In genomic region chrX:9742518-9742917, GRCm38 (mm10) we compare ENCODE assay signal across 36 mouse cellular contexts.
"Had no signal": no experiment of that assay in that cellular context is flagged by ENCODE, and none has a peak within 500 bp of the region (broad histone marks: within the 10 kb centered on the region; RNA-seq: fewer than 3 reads in every experiment).

No protein-coding gene starts in this region.

- H3K27me3 ChIP-seq: heart, embryonic 12.5 days; heart, embryonic 13.5 days; heart, embryonic 15.5 days; hindbrain, embryonic 12.5 days; hindbrain, embryonic 13.5 days; hindbrain, embryonic 15.5 days; intestine, embryonic 15.5 days; kidney, embryonic 15.5 days had no signal

- H3K4me1 ChIP-seq: heart, embryonic 10.5 days; heart, embryonic 12.5 days; heart, embryonic 13.5 days; heart, embryonic 15.5 days; hindbrain, embryonic 10.5 days; hindbrain, embryonic 12.5 days; hindbrain, embryonic 13.5 days; hindbrain, embryonic 15.5 days; intestine, embryonic 15.5 days; kidney, embryonic 15.5 days had no signal

- H3K4me2 ChIP-seq: heart, embryonic 11.5 days; heart, embryonic 12.5 days; heart, embryonic 13.5 days; heart, embryonic 15.5 days; hindbrain, embryonic 12.5 days; hindbrain, embryonic 13.5 days; hindbrain, embryonic 14.5 days; hindbrain, embryonic 15.5 days; intestine, embryonic 15.5 days; kidney, embryonic 15.5 days had no signal

- H3K36me3 ChIP-seq: heart, embryonic 10.5 days; heart, embryonic 12.5 days; heart, embryonic 13.5 days; heart, embryonic 15.5 days; hindbrain, embryonic 10.5 days; hindbrain, embryonic 12.5 days; hindbrain, embryonic 13.5 days; hindbrain, embryonic 15.5 days; intestine, embryonic 15.5 days; kidney, embryonic 15.5 days had no signal

- DNase-seq: heart, postnatal 10 days; heart, postnatal 14 days; heart, postnatal 36 days; heart, postnatal 4 days; kidney, adult 11 months; kidney, adult 18-20 months; kidney, adult 2 months; kidney, adult 8-10 months; kidney, adult 9 months; kidney, postnatal 10 days; kidney, postnatal 14 days; kidney, postnatal 25 days; kidney, postnatal 36 days; kidney, postnatal 4 days; layer of hippocampus, adult 9-11 months; layer of hippocampus, postnatal 36 days had no signal

- H3K9me3 ChIP-seq: heart, embryonic 10.5 days; heart, embryonic 12.5 days; heart, embryonic 13.5 days; heart, embryonic 15.5 days; hindbrain, embryonic 10.5 days; hindbrain, embryonic 12.5 days; hindbrain, embryonic 13.5 days; hindbrain, embryonic 15.5 days; intestine, embryonic 15.5 days; kidney, embryonic 15.5 days had no signal

- ATAC-seq: hindbrain, embryonic 16.5 days; hindbrain, postnatal 0 days; inflammation-experienced regulatory T-cells, adult 6 months; intestine, embryonic 15.5 days; intestine, embryonic 16.5 days; intestine, postnatal 0 days had no signal

- H3K9ac ChIP-seq: heart, embryonic 12.5 days; heart, embryonic 13.5 days; heart, embryonic 15.5 days; hindbrain, embryonic 12.5 days; hindbrain, embryonic 13.5 days; hindbrain, embryonic 14.5 days; hindbrain, embryonic 15.5 days; intestine, embryonic 15.5 days; kidney, embryonic 15.5 days had no signal

- H3K4me3 ChIP-seq: heart, embryonic 10.5 days; heart, embryonic 12.5 days; heart, embryonic 13.5 days; heart, embryonic 15.5 days; hindbrain, embryonic 10.5 days; hindbrain, embryonic 12.5 days; hindbrain, embryonic 13.5 days; hindbrain, embryonic 15.5 days; intestine, embryonic 15.5 days; kidney, embryonic 15.5 days; layer of hippocampus, adult 2 months; left cerebral cortex, adult 2 months had no signal

- H3K27ac ChIP-seq: heart, embryonic 10.5 days; heart, embryonic 13.5 days; heart, embryonic 15.5 days; hindbrain, embryonic 10.5 days; hindbrain, embryonic 12.5 days; hindbrain, embryonic 13.5 days; hindbrain, embryonic 14.5 days; hindbrain, embryonic 15.5 days; hindbrain, postnatal 0 days; intestine, embryonic 15.5 days; kidney, embryonic 15.5 days; kidney, postnatal 0 days; layer of hippocampus, adult 2 months; left cerebral cortex, adult 2 months had no signal
